Mouse (Mus musculus): Measurements from ENCODE around the gene Espnl. TPM values are rescaled to one million over a fixed set of nuclear protein-coding genes. Genes with fewer than 3 reads are reported as not detected.
A peak's percentile ranks its signal among the peaks of the same experiment; 100 is the strongest.

The Espnl gene
- total and polyA plus RNA-seq, 2 experiments from 2014 or later: not detected

DNA sequence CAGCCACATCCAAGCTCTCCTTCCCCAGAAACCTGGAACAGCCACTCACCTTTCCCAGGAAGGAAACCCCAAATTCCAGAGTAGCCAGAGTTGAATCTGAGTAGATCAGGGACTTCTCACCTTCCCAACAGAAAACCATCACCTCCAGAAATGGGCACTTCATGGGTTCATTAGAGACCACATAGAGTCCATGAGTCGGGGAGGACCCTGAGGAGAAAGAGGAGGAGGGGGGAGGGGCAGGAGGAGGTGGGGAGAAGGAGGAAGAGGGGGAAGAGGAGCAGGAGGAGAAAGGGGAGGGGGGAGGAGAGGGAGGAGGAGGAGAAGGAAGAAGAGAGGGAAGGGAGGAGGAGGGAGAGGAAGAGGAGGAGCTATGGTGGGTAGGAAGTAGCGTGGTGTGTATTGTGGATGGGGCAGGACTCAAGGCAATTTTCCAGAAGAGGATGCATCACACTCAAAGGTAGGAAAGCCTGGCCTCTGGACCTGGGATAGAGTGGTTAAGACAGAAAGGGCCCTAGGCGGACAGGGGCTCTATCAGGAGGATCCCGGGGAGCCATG is 3.7 kb downstream of the Espnl start:
- Histone ChIP-seq H3K27ac (ENCODE audit: low read depth) (no peak overlapping the region), H3K4me2 (ENCODE audit: low read depth, low read length) (no peak overlapping the region), H3K4me1 (ENCODE audit: control insufficient read depth, insufficient read depth) (peaks cover 12% of the 10 kb centered on the region), H3K36me3 (replicated peaks; ENCODE audit: control insufficient read depth, insufficient read depth, low read length) (no peaks in the 10 kb centered on the region), H3K27me3 (ENCODE audit: control insufficient read depth, insufficient read depth, low read length) (no peaks in the 10 kb centered on the region), H3K9me3 (replicated peaks; ENCODE audit: control insufficient read depth, low read length) (no peaks in the 10 kb centered on the region), H3K4me3 (ENCODE audit: low read depth, low read length) (no peak overlapping the region), H3K9ac (replicated peaks; ENCODE audit: low read depth, low read length) (no peak overlapping the region)
- TF ChIP-seq EP300 (IDR thresholded peaks at IDR 0.05; ENCODE audit: low read depth) (no peak), CTCF (IDR thresholded peaks at IDR 0.05; ENCODE audit: low read depth) (no peak)
- WGBS: 76% methylated on average over 4 of the region's 4 CpGs
- no peak for DNase-seq (ENCODE audit: low spot score)
- ATAC-seq (ENCODE audit: insufficient read depth, low read depth): no peak

DNA sequence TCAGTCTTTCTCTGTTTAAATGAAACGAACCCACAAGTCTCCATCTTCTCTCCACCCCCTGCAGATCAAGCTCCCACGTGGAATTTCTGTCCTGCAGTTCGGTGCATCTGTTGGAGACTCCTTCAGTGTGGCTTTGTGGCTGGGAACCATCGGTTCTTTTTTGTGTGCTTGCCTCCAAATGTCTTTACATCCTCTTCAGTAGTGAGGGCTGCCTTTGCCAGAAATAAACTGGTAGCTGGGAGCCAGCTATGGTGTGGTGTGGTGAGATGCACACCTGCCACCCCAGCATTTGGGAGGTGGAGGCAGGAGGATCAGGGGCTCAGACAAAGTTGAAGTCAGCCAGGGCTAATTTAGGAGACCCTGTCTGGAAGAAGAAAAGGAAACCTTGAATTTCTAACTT is 10.2 kb downstream of the Espnl start:
- no peak for TF ChIP-seq CTCF (IDR thresholded peaks at IDR 0.05; ENCODE audit: low read depth)
- TF ChIP-seq EP300 (IDR thresholded peaks at IDR 0.05; ENCODE audit: low read depth): no peak
- DNase-seq (ENCODE audit: low spot score) (no peak), ATAC-seq (ENCODE audit: insufficient read depth, low read depth) (no peak)
- no peaks in the 10 kb centered on the region for H3K27me3 ChIP-seq (ENCODE audit: control insufficient read depth, insufficient read depth, low read length)
- peaks cover 13% of the 10 kb centered on the region for H3K4me1 ChIP-seq (ENCODE audit: control insufficient read depth, insufficient read depth)
- H3K4me2 ChIP-seq (ENCODE audit: low read depth, low read length): no peak overlapping the region
- no peak overlapping the region for H3K4me3 ChIP-seq (ENCODE audit: low read depth, low read length)
- no peaks in the 10 kb centered on the region for H3K9me3 ChIP-seq (replicated peaks; ENCODE audit: control insufficient read depth, low read length)
- H3K36me3 ChIP-seq (replicated peaks; ENCODE audit: control insufficient read depth, insufficient read depth, low read length): no peaks in the 10 kb centered on the region
- H3K27ac ChIP-seq (ENCODE audit: low read depth): no peak overlapping the region
- WGBS: 62% methylated on average over 4 of the region's 4 CpGs
- no peak overlapping the region for H3K9ac ChIP-seq (replicated peaks; ENCODE audit: low read depth, low read length)

DNA sequence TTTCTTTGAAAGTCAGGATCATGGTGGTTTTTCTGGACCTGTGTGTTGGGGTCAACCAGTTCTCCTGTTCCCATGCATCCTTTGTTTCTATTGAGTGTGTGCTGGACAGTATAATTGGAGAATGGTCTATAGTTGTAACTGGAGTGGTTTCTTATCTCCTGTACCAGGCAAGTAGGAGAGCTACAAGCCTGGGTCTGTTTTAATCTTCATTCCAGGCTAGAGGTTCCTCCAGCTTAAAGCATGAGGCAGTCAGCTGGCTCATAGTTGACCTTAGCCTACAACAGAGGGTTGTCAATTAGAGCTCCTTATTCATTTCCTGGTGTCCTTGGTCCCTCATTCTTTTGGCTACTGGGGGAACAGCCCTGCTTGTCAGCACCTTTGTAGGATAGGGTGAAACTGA is 11.7 kb downstream of the Espnl start:
- no peak for TF ChIP-seq EP300 (IDR thresholded peaks at IDR 0.05; ENCODE audit: low read depth)
- TF ChIP-seq CTCF (IDR thresholded peaks at IDR 0.05; ENCODE audit: low read depth): no peak
- peak; percentile 64 for DNase-seq (ENCODE audit: low spot score)
- Histone ChIP-seq H3K4me2 (ENCODE audit: low read depth, low read length) (no peak overlapping the region), H3K4me3 (ENCODE audit: low read depth, low read length) (no peak overlapping the region), H3K27me3 (ENCODE audit: control insufficient read depth, insufficient read depth, low read length) (no peaks in the 10 kb centered on the region), H3K36me3 (replicated peaks; ENCODE audit: control insufficient read depth, insufficient read depth, low read length) (no peaks in the 10 kb centered on the region), H3K9me3 (replicated peaks; ENCODE audit: control insufficient read depth, low read length) (no peaks in the 10 kb centered on the region), H3K9ac (replicated peaks; ENCODE audit: low read depth, low read length) (no peak overlapping the region), H3K4me1 (ENCODE audit: control insufficient read depth, insufficient read depth) (peaks cover 13% of the 10 kb centered on the region), H3K27ac (ENCODE audit: low read depth) (peak overlapping the region; percentile 59)
- peak; percentile 79 for ATAC-seq (ENCODE audit: insufficient read depth, low read depth)

DNA sequence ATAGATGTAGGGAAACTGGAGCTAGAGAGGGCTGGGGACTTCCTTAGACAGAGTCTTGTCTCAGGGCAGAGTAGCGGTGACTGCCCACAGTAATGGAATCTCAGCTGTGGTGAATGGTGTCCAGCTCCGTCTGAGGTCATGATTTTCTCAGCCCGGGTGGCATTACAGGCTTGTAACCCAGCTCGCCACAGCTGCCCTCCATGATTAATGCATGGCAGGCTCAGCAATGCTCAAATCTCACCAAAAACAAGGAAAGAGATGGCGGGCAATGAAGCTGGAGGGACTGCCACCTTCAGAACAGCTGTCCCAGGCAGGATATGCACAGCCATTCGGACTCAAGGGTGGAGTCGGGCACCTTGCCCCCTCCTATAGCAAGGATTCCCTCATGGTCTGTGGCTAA is 15.5 kb downstream of the Espnl start:
- peaks cover 5% of the 10 kb centered on the region for H3K27me3 ChIP-seq (ENCODE audit: control insufficient read depth, insufficient read depth, low read length)
- DNase-seq (ENCODE audit: low spot score) (no peak), ATAC-seq (ENCODE audit: insufficient read depth, low read depth) (no peak)
- no peaks in the 10 kb centered on the region for H3K9me3 ChIP-seq (replicated peaks; ENCODE audit: control insufficient read depth, low read length)
- WGBS: 90% methylated on average over 7 of the region's 7 CpGs
- H3K4me3 ChIP-seq (ENCODE audit: low read depth, low read length): no peak overlapping the region
- no peak overlapping the region for H3K9ac ChIP-seq (replicated peaks; ENCODE audit: low read depth, low read length)
- no peaks in the 10 kb centered on the region for H3K36me3 ChIP-seq (replicated peaks; ENCODE audit: control insufficient read depth, insufficient read depth, low read length)
- H3K4me2 ChIP-seq (ENCODE audit: low read depth, low read length): no peak overlapping the region
- no peak overlapping the region for H3K27ac ChIP-seq (ENCODE audit: low read depth)
- TF ChIP-seq EP300 (IDR thresholded peaks at IDR 0.05; ENCODE audit: low read depth): no peak
- TF ChIP-seq CTCF (IDR thresholded peaks at IDR 0.05; ENCODE audit: low read depth): no peak
- H3K4me1 ChIP-seq (ENCODE audit: control insufficient read depth, insufficient read depth): peaks cover 13% of the 10 kb centered on the region

DNA sequence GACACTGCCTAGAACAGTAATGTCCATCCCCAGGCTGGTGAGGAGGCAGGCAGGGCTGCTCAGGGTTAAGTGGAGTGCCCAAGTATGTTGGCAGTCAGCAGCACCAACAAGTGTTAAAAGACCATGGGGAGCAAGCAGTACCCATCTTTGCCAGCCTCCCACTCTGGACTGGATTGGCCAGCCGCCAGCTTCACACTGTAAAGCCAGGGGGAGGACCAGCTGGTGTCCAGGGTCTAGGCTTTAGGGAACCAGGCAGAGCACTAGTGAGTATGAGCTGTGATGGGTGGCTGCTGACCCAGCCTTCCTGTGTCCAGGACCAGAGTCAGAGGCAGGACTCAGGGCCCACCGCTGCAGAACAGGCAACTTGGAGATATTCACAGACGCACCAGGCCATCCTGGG is 22.1 kb downstream of the Espnl start:
- Histone ChIP-seq H3K27me3 (ENCODE audit: control insufficient read depth, insufficient read depth, low read length) (peaks cover 46% of the 10 kb centered on the region), H3K9me3 (replicated peaks; ENCODE audit: control insufficient read depth, low read length) (no peaks in the 10 kb centered on the region), H3K4me3 (ENCODE audit: low read depth, low read length) (no peak overlapping the region), H3K4me1 (ENCODE audit: control insufficient read depth, insufficient read depth) (no peaks in the 10 kb centered on the region; the same call in 1 of the 2 replicates), H3K27ac (ENCODE audit: low read depth) (no peak overlapping the region), H3K4me2 (ENCODE audit: low read depth, low read length) (no peak overlapping the region), H3K9ac (replicated peaks; ENCODE audit: low read depth, low read length) (no peak overlapping the region), H3K36me3 (replicated peaks; ENCODE audit: control insufficient read depth, insufficient read depth, low read length) (no peaks in the 10 kb centered on the region)
- no peak for DNase-seq (ENCODE audit: low spot score)
- ATAC-seq (ENCODE audit: insufficient read depth, low read depth): peak; percentile 12; the same call in 1 of the 2 replicates
- 48% methylated on average over 3 of the region's 3 CpGs for WGBS
- no peak for TF ChIP-seq EP300 (IDR thresholded peaks at IDR 0.05; ENCODE audit: low read depth)
- no peak for TF ChIP-seq CTCF (IDR thresholded peaks at IDR 0.05; ENCODE audit: low read depth)

Data from heart, postnatal 0 days (tissue).